Mouse (Mus musculus): ENCODE data around the gene Lrrc4. TPM values are rescaled to one million over a fixed set of nuclear protein-coding genes. Genes with fewer than 3 reads are reported as not detected.

The Lrrc4 gene
- polyA plus RNA-seq, 1 experiment: 0.72 TPM

- H3K9ac ChIP-seq (ENCODE audit: low read depth, poor library complexity, severe bottlenecking): no peak overlapping the region
- H3K4me3 ChIP-seq (ENCODE audit: low read depth, low read length): no peak overlapping the region
- no peak overlapping the region for H3K27ac ChIP-seq (ENCODE audit: insufficient read depth, low read length)
- H3K4me1 ChIP-seq (ENCODE audit: control insufficient read depth, insufficient read depth, low read length): no peaks in the 10 kb centered on the region
- H3K27me3 ChIP-seq (ENCODE audit: control insufficient read depth, insufficient read depth, low read length, poor library complexity, severe bottlenecking): no peaks in the 10 kb centered on the region
- H3K36me3 ChIP-seq (ENCODE audit: control insufficient read depth, insufficient read depth, low read length, poor library complexity, severe bottlenecking): no peaks in the 10 kb centered on the region
- TF ChIP-seq CTCF (IDR thresholded peaks at IDR 0.05; ENCODE audit: low read depth, low read length) (no peak), EP300 (IDR thresholded peaks at IDR 0.05; ENCODE audit: insufficient read depth, low read depth, low read length) (no peak), POLR2A (IDR thresholded peaks at IDR 0.05; ENCODE audit: insufficient read depth, low read length) (no peak)
- H3K9me3 ChIP-seq (replicated peaks; ENCODE audit: control insufficient read depth, insufficient read depth, low read length, poor library complexity, severe bottlenecking): no peaks in the 10 kb centered on the region
Observed at GRCm38 (mm10) chr6:28875333-28875732, 43.8 kb upstream of the Lrrc4 start.

DNA sequence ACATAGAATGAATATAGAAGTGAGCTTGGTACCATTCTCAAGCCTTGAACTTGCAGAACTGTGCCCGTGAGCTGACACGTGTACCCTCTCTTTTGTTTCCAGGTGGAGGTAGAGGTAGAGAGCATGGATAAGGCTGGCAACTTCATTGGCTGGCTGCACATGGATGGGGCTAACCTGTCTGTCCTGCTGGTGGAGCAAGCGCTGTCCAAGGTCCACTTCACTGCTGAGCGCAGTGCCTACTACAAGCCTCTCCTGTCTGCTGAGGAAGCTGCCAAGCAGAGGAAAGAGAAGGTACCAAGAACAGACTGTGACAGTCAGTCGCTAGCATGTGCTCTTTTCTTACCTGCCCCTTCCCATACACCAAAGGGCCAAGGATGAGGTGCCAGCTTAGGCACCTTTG, 43.2 kb upstream of the Lrrc4 start:
- TF ChIP-seq CTCF (IDR thresholded peaks at IDR 0.05; ENCODE audit: low read depth, low read length) (no peak), EP300 (IDR thresholded peaks at IDR 0.05; ENCODE audit: insufficient read depth, low read depth, low read length) (no peak), POLR2A (IDR thresholded peaks at IDR 0.05; ENCODE audit: insufficient read depth, low read length) (no peak)
- Histone ChIP-seq H3K4me3 (ENCODE audit: low read depth, low read length) (no peak overlapping the region), H3K27me3 (ENCODE audit: control insufficient read depth, insufficient read depth, low read length, poor library complexity, severe bottlenecking) (no peaks in the 10 kb centered on the region), H3K36me3 (ENCODE audit: control insufficient read depth, insufficient read depth, low read length, poor library complexity, severe bottlenecking) (no peaks in the 10 kb centered on the region), H3K4me1 (ENCODE audit: control insufficient read depth, insufficient read depth, low read length) (no peaks in the 10 kb centered on the region), H3K9me3 (replicated peaks; ENCODE audit: control insufficient read depth, insufficient read depth, low read length, poor library complexity, severe bottlenecking) (no peaks in the 10 kb centered on the region), H3K9ac (ENCODE audit: low read depth, poor library complexity, severe bottlenecking) (no peak overlapping the region), H3K27ac (ENCODE audit: insufficient read depth, low read length) (no peak overlapping the region)

DNA sequence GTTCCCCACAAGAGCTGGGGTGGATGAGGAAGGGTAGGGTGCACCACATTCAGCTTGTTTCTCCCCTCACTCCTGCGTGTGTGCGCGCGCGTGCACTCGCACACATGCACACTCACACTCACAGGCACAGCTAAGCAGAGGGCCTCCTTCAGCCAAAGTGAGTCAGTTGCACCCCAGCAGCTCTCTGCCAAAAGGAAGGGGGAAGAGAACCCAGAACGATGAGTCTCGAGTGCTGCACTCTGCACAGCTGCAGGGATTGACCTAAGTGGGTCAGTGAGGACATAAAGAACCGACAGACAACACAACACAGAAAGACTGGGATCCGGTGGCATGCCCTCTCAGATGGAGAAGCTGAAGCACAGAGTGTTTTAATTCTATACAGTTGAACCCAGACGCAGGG, 42.5 kb upstream of the Lrrc4 start:
- no peak overlapping the region for H3K9ac ChIP-seq (ENCODE audit: low read depth, poor library complexity, severe bottlenecking)
- H3K27me3 ChIP-seq (ENCODE audit: control insufficient read depth, insufficient read depth, low read length, poor library complexity, severe bottlenecking): no peaks in the 10 kb centered on the region
- no peaks in the 10 kb centered on the region for H3K36me3 ChIP-seq (ENCODE audit: control insufficient read depth, insufficient read depth, low read length, poor library complexity, severe bottlenecking)
- no peak overlapping the region for H3K4me3 ChIP-seq (ENCODE audit: low read depth, low read length)
- TF ChIP-seq CTCF (IDR thresholded peaks at IDR 0.05; ENCODE audit: low read depth, low read length) (no peak), POLR2A (IDR thresholded peaks at IDR 0.05; ENCODE audit: insufficient read depth, low read length) (no peak), EP300 (IDR thresholded peaks at IDR 0.05; ENCODE audit: insufficient read depth, low read depth, low read length) (no peak)
- no peaks in the 10 kb centered on the region for H3K4me1 ChIP-seq (ENCODE audit: control insufficient read depth, insufficient read depth, low read length)
- H3K27ac ChIP-seq (ENCODE audit: insufficient read depth, low read length): no peak overlapping the region
- H3K9me3 ChIP-seq (replicated peaks; ENCODE audit: control insufficient read depth, insufficient read depth, low read length, poor library complexity, severe bottlenecking): no peaks in the 10 kb centered on the region

GRCm38 (mm10) chr6:28872421-28872795, 40.9 kb upstream of the Lrrc4 start:
- no peaks in the 10 kb centered on the region for H3K4me1 ChIP-seq (ENCODE audit: control insufficient read depth, insufficient read depth, low read length)
- H3K4me3 ChIP-seq (ENCODE audit: low read depth, low read length): no peak overlapping the region
- H3K9ac ChIP-seq (ENCODE audit: low read depth, poor library complexity, severe bottlenecking): no peak overlapping the region
- no peaks in the 10 kb centered on the region for H3K27me3 ChIP-seq (ENCODE audit: control insufficient read depth, insufficient read depth, low read length, poor library complexity, severe bottlenecking)
- no peaks in the 10 kb centered on the region for H3K36me3 ChIP-seq (ENCODE audit: control insufficient read depth, insufficient read depth, low read length, poor library complexity, severe bottlenecking)
- H3K27ac ChIP-seq (ENCODE audit: insufficient read depth, low read length): no peak overlapping the region
- H3K9me3 ChIP-seq (replicated peaks; ENCODE audit: control insufficient read depth, insufficient read depth, low read length, poor library complexity, severe bottlenecking): no peaks in the 10 kb centered on the region
- TF ChIP-seq CTCF (IDR thresholded peaks at IDR 0.05; ENCODE audit: low read depth, low read length): no peak
- TF ChIP-seq POLR2A (IDR thresholded peaks at IDR 0.05; ENCODE audit: insufficient read depth, low read length): no peak
- TF ChIP-seq EP300 (IDR thresholded peaks at IDR 0.05; ENCODE audit: insufficient read depth, low read depth, low read length): no peak

- no peaks in the 10 kb centered on the region for H3K36me3 ChIP-seq (ENCODE audit: control insufficient read depth, insufficient read depth, low read length, poor library complexity, severe bottlenecking)
- H3K9me3 ChIP-seq (replicated peaks; ENCODE audit: control insufficient read depth, insufficient read depth, low read length, poor library complexity, severe bottlenecking): no peaks in the 10 kb centered on the region
- no peaks in the 10 kb centered on the region for H3K27me3 ChIP-seq (ENCODE audit: control insufficient read depth, insufficient read depth, low read length, poor library complexity, severe bottlenecking)
- no peaks in the 10 kb centered on the region for H3K4me1 ChIP-seq (ENCODE audit: control insufficient read depth, insufficient read depth, low read length)
- TF ChIP-seq POLR2A (IDR thresholded peaks at IDR 0.05; ENCODE audit: insufficient read depth, low read length) (no peak), EP300 (IDR thresholded peaks at IDR 0.05; ENCODE audit: insufficient read depth, low read depth, low read length) (no peak), CTCF (IDR thresholded peaks at IDR 0.05; ENCODE audit: low read depth, low read length) (no peak)
- no peak overlapping the region for H3K27ac ChIP-seq (ENCODE audit: insufficient read depth, low read length)
- no peak overlapping the region for H3K4me3 ChIP-seq (ENCODE audit: low read depth, low read length)
- no peak overlapping the region for H3K9ac ChIP-seq (ENCODE audit: low read depth, poor library complexity, severe bottlenecking)
Observed at GRCm38 (mm10) chr6:28871725-28872420, 40.3 kb upstream of the Lrrc4 start.

DNA sequence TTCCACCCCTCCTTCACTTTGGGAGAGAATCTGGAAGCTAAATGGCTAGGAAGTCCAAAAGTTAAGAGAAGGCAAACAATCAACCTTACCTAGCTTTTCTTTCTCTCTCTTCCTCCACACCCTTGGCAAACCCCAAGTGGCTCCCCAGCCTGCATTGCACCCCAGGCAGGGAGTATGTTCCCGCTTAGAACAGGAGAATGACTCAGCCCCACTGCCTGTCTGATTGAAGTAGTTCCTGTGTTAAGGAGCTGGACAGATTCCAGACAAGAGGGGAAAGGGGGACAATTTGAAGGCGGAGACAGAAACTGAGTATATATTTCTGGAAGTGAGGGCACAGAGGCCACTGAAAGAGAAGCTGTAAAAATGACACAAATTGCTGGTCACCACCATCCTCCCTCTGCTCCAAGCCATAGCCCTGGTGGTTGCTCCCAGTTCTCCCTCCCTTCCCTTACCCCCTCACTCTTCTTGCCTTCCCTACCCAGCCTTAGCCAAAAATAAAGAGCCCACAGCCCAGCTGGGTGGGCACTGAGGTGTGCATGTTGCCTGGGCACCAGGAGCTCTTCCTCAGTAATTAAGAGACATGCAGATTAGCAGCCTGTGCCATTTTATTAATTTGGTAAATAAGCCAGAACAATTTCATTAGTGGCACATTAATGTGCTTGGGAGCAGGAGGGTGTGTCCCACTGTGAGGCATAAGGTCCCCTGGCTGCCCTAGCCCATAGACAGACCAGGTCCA, 36.1 kb upstream of the Lrrc4 start:
- H3K36me3 ChIP-seq (ENCODE audit: control insufficient read depth, insufficient read depth, low read length, poor library complexity, severe bottlenecking): no peaks in the 10 kb centered on the region
- no peaks in the 10 kb centered on the region for H3K9me3 ChIP-seq (replicated peaks; ENCODE audit: control insufficient read depth, insufficient read depth, low read length, poor library complexity, severe bottlenecking)
- H3K9ac ChIP-seq (ENCODE audit: low read depth, poor library complexity, severe bottlenecking): no peak overlapping the region
- H3K4me3 ChIP-seq (ENCODE audit: low read depth, low read length): no peak overlapping the region
- TF ChIP-seq POLR2A (IDR thresholded peaks at IDR 0.05; ENCODE audit: insufficient read depth, low read length) (no peak), EP300 (IDR thresholded peaks at IDR 0.05; ENCODE audit: insufficient read depth, low read depth, low read length) (no peak), CTCF (IDR thresholded peaks at IDR 0.05; ENCODE audit: low read depth, low read length) (no peak)
- no peak overlapping the region for H3K27ac ChIP-seq (ENCODE audit: insufficient read depth, low read length)
- no peaks in the 10 kb centered on the region for H3K4me1 ChIP-seq (ENCODE audit: control insufficient read depth, insufficient read depth, low read length)
- H3K27me3 ChIP-seq (ENCODE audit: control insufficient read depth, insufficient read depth, low read length, poor library complexity, severe bottlenecking): no peaks in the 10 kb centered on the region

All from ES-Bruce4 (cell line).